In genomic region chr9:74868336-74868950, GRCm38 (mm10) we compare ENCODE assay signal across 9 mouse cellular contexts. TPM values are rescaled to one million over a fixed set of nuclear protein-coding genes. Genes with fewer than 3 reads are reported as not detected.
DNase-seq lines count a peak whose midpoint lies in the region; ATAC-seq and TF ChIP-seq lines count a peak whose summit lies in the region.
"Had no signal": no experiment of that assay in that cellular context is flagged by ENCODE, and none has a peak within 500 bp of the region (broad histone marks: within the 10 kb centered on the region; RNA-seq: fewer than 3 reads in every experiment).

No protein-coding gene starts in this region.

- 5% methylated on average over 22 of the region's 22 CpGs for WGBS in embryonic facial prominence, embryonic 11.5 days
- WGBS in stomach, postnatal 0 days: 9% methylated on average over 22 of the region's 22 CpGs

- H3K27me3 ChIP-seq in embryonic facial prominence, embryonic 11.5 days (ENCODE audit: control insufficient read depth, insufficient read depth, low read length): peaks cover 50% of the 10 kb centered on the region
- H3K27me3 ChIP-seq in stomach, postnatal 0 days (ENCODE audit: control insufficient read depth, insufficient read depth, low read length): peaks cover 17% of the 10 kb centered on the region; the same call in 1 of the 2 replicates

- no peaks in the 10 kb centered on the region for H3K9me3 ChIP-seq in embryonic facial prominence, embryonic 11.5 days (replicated peaks; ENCODE audit: control insufficient read depth, low read length)
- H3K9me3 ChIP-seq in stomach, postnatal 0 days (ENCODE audit: control insufficient read depth, low read length): no peaks in the 10 kb centered on the region
- H3K9me3 ChIP-seq: limb, embryonic 13.5 days had no signal

- no peak overlapping the region for H3K4me2 ChIP-seq in embryonic facial prominence, embryonic 11.5 days (ENCODE audit: low read depth, low read length)
- H3K4me2 ChIP-seq in stomach, postnatal 0 days (replicated peaks; ENCODE audit: low read depth): no peak overlapping the region
- H3K4me2 ChIP-seq: limb, embryonic 13.5 days had no signal

- no peak for TF ChIP-seq EP300 in stomach, postnatal 0 days (optimal IDR thresholded peaks at IDR 0.05)

- no peak overlapping the region for H3K27ac ChIP-seq in embryonic facial prominence, embryonic 11.5 days (replicated peaks; ENCODE audit: low read depth, low read length)
- H3K27ac ChIP-seq in stomach, postnatal 0 days (replicated peaks): no peak overlapping the region
- H3K27ac ChIP-seq: limb, embryonic 13.5 days had no signal

- no peak overlapping the region for H3K9ac ChIP-seq in embryonic facial prominence, embryonic 11.5 days (replicated peaks; ENCODE audit: low read length)
- no peak overlapping the region for H3K9ac ChIP-seq in stomach, postnatal 0 days (ENCODE audit: low read length)
- H3K9ac ChIP-seq: limb, embryonic 13.5 days had no signal

- H3K4me1 ChIP-seq in embryonic facial prominence, embryonic 11.5 days (ENCODE audit: control insufficient read depth, insufficient read depth, low read length): no peaks in the 10 kb centered on the region
- no peaks in the 10 kb centered on the region for H3K4me1 ChIP-seq in stomach, postnatal 0 days (replicated peaks; ENCODE audit: control insufficient read depth, insufficient read depth)

- H3K4me3 ChIP-seq in embryonic facial prominence, embryonic 11.5 days (ENCODE audit: low read depth, low read length): no peak overlapping the region
- H3K4me3 ChIP-seq in stomach, postnatal 0 days (ENCODE audit: low read depth, low read length): no peak overlapping the region
- H3K4me3 ChIP-seq: limb, embryonic 13.5 days had no signal

- no peak for TF ChIP-seq CTCF in stomach, postnatal 0 days (IDR thresholded peaks at IDR 0.05; ENCODE audit: low read depth)

- no peaks in the 10 kb centered on the region for H3K36me3 ChIP-seq in embryonic facial prominence, embryonic 11.5 days (replicated peaks; ENCODE audit: control insufficient read depth, insufficient read depth, low read depth, low read length)
- H3K36me3 ChIP-seq in stomach, postnatal 0 days (ENCODE audit: control insufficient read depth, insufficient read depth, low read length): no peaks in the 10 kb centered on the region
- H3K36me3 ChIP-seq: limb, embryonic 13.5 days had no signal

- DNase-seq in lung, postnatal 14 days: peak; percentile 18
- DNase-seq in lung, postnatal 36 days: no peak
- peak; percentile 73 for DNase-seq in embryonic facial prominence, embryonic 11.5 days (ENCODE audit: low spot score)
- peak; percentile 73 for DNase-seq in mesoderm, embryonic 11.5 days (ENCODE audit: low read depth, low spot score)
- peak; percentile 42 for DNase-seq in stomach, postnatal 0 days (ENCODE audit: low spot score)
- DNase-seq in frontal cortex, postnatal 10 days (ENCODE audit: low spot score in 2 of 2): no peak
- no peak for DNase-seq in urinary bladder, postnatal 10 days (ENCODE audit: low spot score)
- DNase-seq in yolk sac, embryonic 10.5 days (ENCODE audit: low spot score): no peak

- no peak for ATAC-seq in embryonic facial prominence, embryonic 11.5 days (replicated peaks; ENCODE audit: insufficient number of reproducible peaks, low FRiP score, low TSS enrichment, low read depth)
- no peak for ATAC-seq in stomach, postnatal 0 days (ENCODE audit: low FRiP score, low TSS enrichment)

RNA-seq across cellular contexts. Expression of gene Onecut1, which starts 6.7 kb away (rescaled TPM):
- polyA plus RNA-seq in embryonic facial prominence, embryonic 11.5 days (2014; fragmentation: Nextera tagmentation; extraction: Ambion mirVana): 0.81 and 1.6 TPM in 2 replicates
- 0.08 and 0.10 TPM in 2 replicates for polyA plus RNA-seq in stomach, postnatal 0 days (2015; fragmentation: Nextera tagmentation; extraction: Ambion mirVana)

Comparison
In these comparisons a context has a peak if more than half of its experiments do, and no peak if none do; other contexts are left out.
1. DNase-seq: peak in lung, postnatal 14 days (single experiment), embryonic facial prominence, embryonic 11.5 days (single experiment), mesoderm, embryonic 11.5 days (single experiment) and stomach, postnatal 0 days (single experiment); none in lung, postnatal 36 days (single experiment), frontal cortex, postnatal 10 days (0 of 2), urinary bladder, postnatal 10 days (single experiment) and yolk sac, embryonic 10.5 days (single experiment).